Mouse (Mus musculus) G1E (cell line): Measurements from ENCODE around the gene Pstpip1. TPM values are rescaled to one million over a fixed set of nuclear protein-coding genes. Genes with fewer than 3 reads are reported as not detected.

Experiments used
- ATAC-seq: 2 replicates; pipeline ENCODE4 v1.8.0; 2016; ENCODE audit warnings: mild to moderate bottlenecking; ENCODE audit not compliant: insufficient number of reproducible peaks, poor library complexity, low FRiP score, severe bottlenecking; ENCODE audit errors: extremely low read depth
- DNase-seq: peaks from one replicate; pipeline ENCODE4 v3.0.0; 2012; ENCODE audit warnings: low spot score
- H3K27me3 ChIP-seq: 2 replicates; pipeline ENCODE4 v1.6.1; 2012; ENCODE audit warnings: mild to moderate bottlenecking, low read length, inconsistent platforms; ENCODE audit not compliant: insufficient read depth
- H3K36me3 ChIP-seq: replicated peaks from 2 replicates; pipeline ENCODE3; 2012; ENCODE audit warnings: mild to moderate bottlenecking, inconsistent platforms
- H3K4me1 ChIP-seq: 2 replicates; pipeline ENCODE4 v1.6.1; 2012; ENCODE audit warnings: low read depth, low read length, inconsistent platforms, mixed read lengths; ENCODE audit not compliant: insufficient read depth
- H3K4me3 ChIP-seq: 2 replicates; pipeline ENCODE4 v1.5.1; 2012; ENCODE audit warnings: low read depth, mild to moderate bottlenecking, inconsistent platforms, low read length, moderate library complexity, mixed read lengths
- H3K9me3 ChIP-seq: replicated peaks from 2 replicates; pipeline ENCODE4 v1.6.1; 2012; ENCODE audit warnings: inconsistent platforms
- CTCF ChIP-seq: IDR thresholded peaks from 2 replicates; pipeline ENCODE4 v1.5.1; 2012; ENCODE audit warnings: low read depth, low read length, inconsistent platforms, mixed read lengths
- GATA1 ChIP-seq: IDR thresholded peaks from 2 replicates; pipeline ENCODE4 v1.6.1; 2012; ENCODE audit warnings: borderline replicate concordance, low read length, inconsistent platforms, mixed read lengths
- GATA2 ChIP-seq: IDR thresholded peaks from 2 replicates; pipeline ENCODE4 v1.6.1; 2012; ENCODE audit warnings: low read depth, low read length, inconsistent platforms, borderline replicate concordance
- POLR2AphosphoS5 ChIP-seq: IDR thresholded peaks from 2 replicates; pipeline ENCODE4 v1.6.1; 2012; ENCODE audit warnings: low read depth, low read length, inconsistent platforms; ENCODE audit not compliant: insufficient replicate concordance
- TAL1 ChIP-seq: conservative IDR thresholded peaks from 2 replicates; pipeline ENCODE4 v1.6.1; 2012; ENCODE audit warnings: low read depth, low read length, inconsistent platforms, mixed read lengths
- polyA plus RNA-seq: library from polyadenylated mRNA; stranded (reverse); fragments of >175 nt; gene quantifications from 2 replicates; pipeline ENCODE4 v1.2.3, GENCODE M21; 2012
- total RNA-seq, 2 experiments: library from RNA; stranded (forward) in 1 of 2; stranded (reverse) in 1 of 2; fragments of 200-1000 nt in 1 of 2; fragments of >200 nt in 1 of 2; fragmentation: Nextera tagmentation in 1 of 2; gene quantifications; 2 replicates each; pipeline ENCODE4 v1.2.3; 2014 to 2017

Gene Pstpip1
- total and polyA plus RNA-seq, 3 experiments: 0.05 TPM; not detected in 2

- Histone ChIP-seq H3K9me3 (no peaks in the 10 kb centered on the region), H3K27me3 (peaks cover 8% of the 10 kb centered on the region), H3K4me3 (no peak overlapping the region), H3K36me3 (no peaks in the 10 kb centered on the region), H3K4me1 (no peaks in the 10 kb centered on the region)
- TF ChIP-seq GATA2 (no peak), POLR2AphosphoS5 (no peak), CTCF (no peak), GATA1 (no peak), TAL1 (no peak)
- ATAC-seq: no peak
- no peak for DNase-seq
These were observed 52.0 kb downstream of the Pstpip1 start for GRCm38 (mm10) chr9:56141776-56142175.

- no peak for ATAC-seq
- Histone ChIP-seq H3K4me1 (no peaks in the 10 kb centered on the region), H3K36me3 (no peaks in the 10 kb centered on the region), H3K4me3 (no peak overlapping the region), H3K9me3 (no peaks in the 10 kb centered on the region), H3K27me3 (peaks cover 13% of the 10 kb centered on the region)
- no peak for DNase-seq
- no peak for TF ChIP-seq GATA2
- TF ChIP-seq POLR2AphosphoS5: no peak
These were observed 54.7 kb downstream of the Pstpip1 start for GRCm38 (mm10) chr9:56144366-56145003.

- no peak for TF ChIP-seq CTCF
- DNase-seq (no peak), ATAC-seq (no peak)
- Histone ChIP-seq H3K27me3 (peaks cover 13% of the 10 kb centered on the region), H3K36me3 (no peaks in the 10 kb centered on the region), H3K9me3 (no peaks in the 10 kb centered on the region), H3K4me1 (no peaks in the 10 kb centered on the region), H3K4me3 (no peak overlapping the region)
These were observed 56.7 kb downstream of the Pstpip1 start for GRCm38 (mm10) chr9:56146326-56146923.

- DNase-seq (no peak), ATAC-seq (no peak)
- Histone ChIP-seq H3K27me3 (peaks cover 5% of the 10 kb centered on the region; the same call in 1 of the 2 replicates), H3K36me3 (no peaks in the 10 kb centered on the region), H3K4me1 (no peaks in the 10 kb centered on the region), H3K9me3 (no peaks in the 10 kb centered on the region), H3K4me3 (no peak overlapping the region)
- TF ChIP-seq GATA2 (no peak), POLR2AphosphoS5 (no peak), GATA1 (no peak)
These were observed 62.2 kb downstream of the Pstpip1 start for GRCm38 (mm10) chr9:56151745-56152481.

GRCm38 (mm10) chr9:56152482-56153007, 62.8 kb downstream of the Pstpip1 start:
- no peaks in the 10 kb centered on the region for H3K9me3 ChIP-seq
- H3K4me1 ChIP-seq: no peaks in the 10 kb centered on the region
- TF ChIP-seq GATA1 (no peak), GATA2 (no peak), POLR2AphosphoS5 (no peak), TAL1 (no peak), CTCF (no peak)
- no peak overlapping the region for H3K4me3 ChIP-seq
- no peak for DNase-seq
- no peaks in the 10 kb centered on the region for H3K36me3 ChIP-seq
- ATAC-seq: no peak
- peaks cover under 1% of the 10 kb centered on the region; the same call in 1 of the 2 replicates for H3K27me3 ChIP-seq

- Histone ChIP-seq H3K9me3 (no peaks in the 10 kb centered on the region), H3K4me3 (no peak overlapping the region), H3K36me3 (no peaks in the 10 kb centered on the region), H3K4me1 (no peaks in the 10 kb centered on the region), H3K27me3 (peaks cover 3% of the 10 kb centered on the region; the same call in 1 of the 2 replicates)
- ATAC-seq: no peak
- no peak for TF ChIP-seq TAL1
- TF ChIP-seq POLR2AphosphoS5: no peak
- no peak for TF ChIP-seq GATA2
- no peak for TF ChIP-seq CTCF
- no peak for TF ChIP-seq GATA1
- no peak for DNase-seq
These were observed 64.8 kb downstream of the Pstpip1 start for GRCm38 (mm10) chr9:56154572-56154971.
